In genomic region chr2:39016581-39016980, GRCm38 (mm10) we compare ENCODE assay signal across 26 mouse cellular contexts.
"Had no signal": no experiment of that assay in that cellular context is flagged by ENCODE, and none has a peak within 500 bp of the region (broad histone marks: within the 10 kb centered on the region; RNA-seq: fewer than 3 reads in every experiment).

No protein-coding gene starts in this region.

- H3K4me2 ChIP-seq: heart, embryonic 12.5 days; hindbrain, embryonic 12.5 days; hindbrain, embryonic 14.5 days; intestine, embryonic 15.5 days; limb, embryonic 12.5 days; liver, embryonic 11.5 days; liver, embryonic 13.5 days had no signal

- ATAC-seq: hindbrain, embryonic 16.5 days; inflammation-experienced regulatory T-cells, adult 6 months; intestine, embryonic 15.5 days; intestine, postnatal 0 days had no signal

- H3K9ac ChIP-seq: heart, embryonic 12.5 days; hindbrain, embryonic 12.5 days; hindbrain, embryonic 14.5 days; intestine, embryonic 15.5 days; limb, embryonic 12.5 days; liver, embryonic 13.5 days had no signal

- H3K27me3 ChIP-seq: heart, embryonic 12.5 days; hindbrain, embryonic 12.5 days; intestine, embryonic 15.5 days; limb, embryonic 12.5 days; liver, embryonic 13.5 days had no signal

- DNase-seq: gastrocnemius, postnatal 14 days; gastrocnemius, postnatal 36 days; heart, adult 18-20 months; heart, postnatal 10 days; heart, postnatal 4 days; kidney, adult 18-20 months; kidney, adult 8-10 months; kidney, postnatal 10 days; kidney, postnatal 25 days; kidney, postnatal 4 days; liver; liver, embryonic 13.5 days had no signal

- H3K4me3 ChIP-seq: heart, embryonic 10.5 days; heart, embryonic 12.5 days; hindbrain, embryonic 10.5 days; hindbrain, embryonic 12.5 days; intestine, embryonic 15.5 days; layer of hippocampus, adult 2 months; left cerebral cortex, adult 2 months; limb, embryonic 10.5 days; limb, embryonic 12.5 days; liver, embryonic 13.5 days had no signal

- H3K27ac ChIP-seq: heart, embryonic 10.5 days; hindbrain, embryonic 10.5 days; hindbrain, embryonic 12.5 days; hindbrain, embryonic 14.5 days; intestine, embryonic 15.5 days; layer of hippocampus, adult 2 months; left cerebral cortex, adult 2 months; limb, embryonic 10.5 days; limb, embryonic 12.5 days; liver, embryonic 13.5 days had no signal

- H3K9me3 ChIP-seq: heart, embryonic 10.5 days; heart, embryonic 12.5 days; hindbrain, embryonic 10.5 days; hindbrain, embryonic 12.5 days; intestine, embryonic 15.5 days; limb, embryonic 10.5 days; limb, embryonic 12.5 days; liver, embryonic 13.5 days had no signal

- H3K4me1 ChIP-seq: heart, embryonic 10.5 days; hindbrain, embryonic 10.5 days; hindbrain, embryonic 12.5 days; intestine, embryonic 15.5 days; limb, embryonic 10.5 days; limb, embryonic 12.5 days had no signal
